Mouse (Mus musculus): ENCODE results near the gene Mef2d.
A peak's percentile ranks its signal among the peaks of the same experiment; 100 is the strongest.

Mef2d gene

GRCm38 (mm10) chr3:88207451-88208100 is 65.4 kb downstream of the Mef2d start:
- no peak for DNase-seq (ENCODE audit: low read depth, low spot score)

GRCm38 (mm10) chr3:88208226-88208720 is 66.1 kb downstream of the Mef2d start:
- no peak for DNase-seq (ENCODE audit: low read depth, low spot score)

- no peak for DNase-seq (ENCODE audit: low read depth, low spot score)
Observed at GRCm38 (mm10) chr3:88209306-88209705, 67.1 kb downstream of the Mef2d start.

- DNase-seq (ENCODE audit: low read depth, low spot score) = no peak
Observed at GRCm38 (mm10) chr3:88210121-88210520, 67.9 kb downstream of the Mef2d start.

GRCm38 (mm10) chr3:88210918-88211317 is 68.7 kb downstream of the Mef2d start:
- DNase-seq (ENCODE audit: low read depth, low spot score) = no peak

- DNase-seq (ENCODE audit: low read depth, low spot score) = no peak
Observed at GRCm38 (mm10) chr3:88212356-88212755, 70.2 kb downstream of the Mef2d start.

GRCm38 (mm10) chr3:88213019-88213418 is 70.8 kb downstream of the Mef2d start:
- no peak for DNase-seq (ENCODE audit: low read depth, low spot score)

- DNase-seq (ENCODE audit: low read depth, low spot score) = no peak
Observed at GRCm38 (mm10) chr3:88214197-88214938, 72.2 kb downstream of the Mef2d start.

GRCm38 (mm10) chr3:88214971-88215552 is 72.9 kb downstream of the Mef2d start:
- DNase-seq (ENCODE audit: low read depth, low spot score) = no peak

- DNase-seq (ENCODE audit: low read depth, low spot score) = no peak
Observed at GRCm38 (mm10) chr3:88215553-88216004, 73.4 kb downstream of the Mef2d start.

- no peak for DNase-seq (ENCODE audit: low read depth, low spot score)
Observed at GRCm38 (mm10) chr3:88216116-88216515, 73.9 kb downstream of the Mef2d start.

- no peak for DNase-seq (ENCODE audit: low read depth, low spot score)
Observed at GRCm38 (mm10) chr3:88216534-88217326, 74.6 kb downstream of the Mef2d start.

GRCm38 (mm10) chr3:88217679-88218078 is 75.5 kb downstream of the Mef2d start:
- DNase-seq (ENCODE audit: low read depth, low spot score) = no peak

GRCm38 (mm10) chr3:88219940-88220339 is 77.8 kb downstream of the Mef2d start:
- no peak for DNase-seq (ENCODE audit: low read depth, low spot score)

GRCm38 (mm10) chr3:88220842-88221241 is 78.7 kb downstream of the Mef2d start:
- peak; percentile 92 for DNase-seq (ENCODE audit: low read depth, low spot score)
